Mouse (Mus musculus) limb, embryonic 12.5 days (tissue): ENCODE data around the gene Ulk2. TPM values are rescaled to one million over a fixed set of nuclear protein-coding genes. Genes with fewer than 3 reads are reported as not detected.

Experiments used
- ATAC-seq: fragments of 200-750 bp; cut with Nextera tagmentation; 2 replicates; pipeline ENCODE4 v1.8.0; 2017; ENCODE audit warnings: low read depth, moderate TSS enrichment; ENCODE audit not compliant: insufficient number of reproducible peaks, insufficient read depth, low FRiP score, low TSS enrichment
- H3K27ac ChIP-seq: fragments of 300-500 bp; sonication (generic); 2 replicates; pipeline ENCODE4 v1.5.1; 2016; ENCODE audit warnings: mild to moderate bottlenecking, moderate library complexity
- H3K27me3 ChIP-seq: fragments of 300-500 bp; sonication (generic); 2 replicates; pipeline ENCODE4 v1.6.1; 2016; ENCODE audit warnings: mild to moderate bottlenecking, moderate library complexity
- H3K36me3 ChIP-seq: fragments of 300-500 bp; sonication (generic); 2 replicates; pipeline ENCODE4 v1.6.1; 2016; ENCODE audit warnings: mild to moderate bottlenecking, moderate library complexity
- H3K4me1 ChIP-seq: fragments of 300-500 bp; sonication (generic); replicated peaks from 2 replicates; pipeline ENCODE4 v1.6.1; 2016
- H3K4me2 ChIP-seq: fragments of 300-500 bp; sonication (generic); 2 replicates; pipeline ENCODE4 v1.6.1; 2016; ENCODE audit warnings: mild to moderate bottlenecking, moderate library complexity
- H3K4me3 ChIP-seq: fragments of 300-500 bp; sonication (generic); replicated peaks from 2 replicates; pipeline ENCODE4 v1.5.1; 2016; ENCODE audit warnings: mild to moderate bottlenecking
- H3K9ac ChIP-seq: fragments of 300-500 bp; sonication (generic); replicated peaks from 2 replicates; pipeline ENCODE4 v1.6.1; 2016; ENCODE audit warnings: mild to moderate bottlenecking, moderate library complexity
- H3K9me3 ChIP-seq: fragments of 300-500 bp; sonication (generic); 2 replicates; pipeline ENCODE4 v1.6.1; 2016; ENCODE audit warnings: mild to moderate bottlenecking, moderate library complexity
- WGBS: fragments of 180-500 bp; shearing (Covaris S2); methylation state at CpG from one replicate; pipeline ENCODE4 v1.1.7; 2016; 5-methylcytosine and 5-hydroxymethylcytosine counted together
- polyA plus RNA-seq: library from polyadenylated mRNA; unstranded; fragments of >200 nt; fragmentation: Nextera tagmentation; extraction: Ambion mirVana; gene quantifications from 2 replicates; pipeline ENCODE4 v1.2.1, GENCODE M21; 2016

Ulk2 gene
- polyA plus RNA-seq = 19.7 and 21.5 TPM in 2 replicates

- Histone ChIP-seq H3K27ac (peak within 1 kb of the TSS; percentile 93), H3K9ac (peak within 1 kb of the TSS; percentile 95), H3K4me1 (no peaks in the 10 kb centered on the region), H3K4me2 (peak within 1 kb of the TSS; percentile 82), H3K4me3 (peak within 1 kb of the TSS; percentile 97), H3K27me3 (no peaks in the 10 kb centered on the region), H3K36me3 (peaks cover 5% of the 10 kb centered on the region; the same call in 1 of the 2 replicates), H3K9me3 (no peaks in the 10 kb centered on the region)
- under 1% methylated on average over 58 of the region's 58 CpGs for WGBS
- ATAC-seq = peak; percentile 84
These were observed at the start of gene Ulk2 for GRCm38 (mm10) chr11:61854988-61855411. Gene Ulk2, minus strand, starts transcription at chr11:61855073.

- Histone ChIP-seq H3K4me2 (no peak overlapping the region), H3K9ac (no peak overlapping the region), H3K4me3 (no peak overlapping the region), H3K36me3 (peaks cover 59% of the 10 kb centered on the region), H3K4me1 (no peaks in the 10 kb centered on the region), H3K27ac (no peak overlapping the region), H3K27me3 (no peaks in the 10 kb centered on the region), H3K9me3 (no peaks in the 10 kb centered on the region)
- no peak for ATAC-seq
- WGBS = 82% methylated on average over 5 of the region's 5 CpGs
These were observed 27.3 kb upstream of the Ulk2 start for GRCm38 (mm10) chr11:61882183-61882582.

GRCm38 (mm10) chr11:61879921-61880320, 25.0 kb upstream of the Ulk2 start:
- peaks cover 68% of the 10 kb centered on the region for H3K36me3 ChIP-seq
- H3K4me1 ChIP-seq = no peaks in the 10 kb centered on the region
- no peak for ATAC-seq

GRCm38 (mm10) chr11:61871881-61872280, 17.0 kb upstream of the Ulk2 start:
- H3K36me3 ChIP-seq = peaks cover 85% of the 10 kb centered on the region
- H3K4me3 ChIP-seq = no peak overlapping the region
- WGBS = 91% methylated on average over 5 of the region's 5 CpGs
- no peak overlapping the region for H3K9ac ChIP-seq
- H3K27ac ChIP-seq = no peak overlapping the region
- no peaks in the 10 kb centered on the region for H3K27me3 ChIP-seq
- no peak overlapping the region for H3K4me2 ChIP-seq
- no peaks in the 10 kb centered on the region for H3K9me3 ChIP-seq
- H3K4me1 ChIP-seq = no peaks in the 10 kb centered on the region
- no peak for ATAC-seq

More at GRCm38 (mm10) chr11:61879921-61880320, 25.0 kb upstream of the Ulk2 start:
- no peak overlapping the region for H3K27ac ChIP-seq
- H3K9ac ChIP-seq = no peak overlapping the region
- H3K4me2 ChIP-seq = no peak overlapping the region
- H3K4me3 ChIP-seq = no peak overlapping the region
- H3K9me3 ChIP-seq = no peaks in the 10 kb centered on the region
- no peaks in the 10 kb centered on the region for H3K27me3 ChIP-seq

GRCm38 (mm10) chr11:61866856-61867255, 12.0 kb upstream of the Ulk2 start:
- Histone ChIP-seq H3K9me3 (no peaks in the 10 kb centered on the region), H3K9ac (no peak overlapping the region), H3K27ac (no peak overlapping the region), H3K27me3 (no peaks in the 10 kb centered on the region), H3K36me3 (peaks cover 40% of the 10 kb centered on the region), H3K4me1 (no peaks in the 10 kb centered on the region), H3K4me3 (no peak overlapping the region), H3K4me2 (no peak overlapping the region)
- no peak for ATAC-seq

- Histone ChIP-seq H3K9me3 (no peaks in the 10 kb centered on the region), H3K4me2 (no peak overlapping the region), H3K27ac (no peak overlapping the region), H3K9ac (no peak overlapping the region), H3K4me1 (no peaks in the 10 kb centered on the region), H3K27me3 (no peaks in the 10 kb centered on the region), H3K36me3 (no peaks in the 10 kb centered on the region), H3K4me3 (no peak overlapping the region)
- 80% methylated on average over 6 of the region's 6 CpGs for WGBS
- ATAC-seq = no peak
These were observed 7.1 kb upstream of the Ulk2 start for GRCm38 (mm10) chr11:61861781-61862547.

- Histone ChIP-seq H3K4me2 (no peak overlapping the region), H3K9me3 (no peaks in the 10 kb centered on the region), H3K36me3 (no peaks in the 10 kb centered on the region), H3K27ac (no peak overlapping the region), H3K4me3 (no peak overlapping the region), H3K9ac (no peak overlapping the region), H3K4me1 (no peaks in the 10 kb centered on the region), H3K27me3 (no peaks in the 10 kb centered on the region)
- WGBS = 79% methylated on average over 1 of the region's 1 CpGs
- no peak for ATAC-seq
These were observed 4.4 kb upstream of the Ulk2 start for GRCm38 (mm10) chr11:61859316-61859715.

- peak overlapping the region; percentile 95; the same call in 1 of the 2 replicates for H3K9ac ChIP-seq
- H3K27ac ChIP-seq = 0 out of 2 replicates have a peak overlapping the region, but pooled peaks have one; percentile 93
- H3K36me3 ChIP-seq = peaks cover 2% of the 10 kb centered on the region; the same call in 1 of the 2 replicates
- 48% methylated on average over 6 of the region's 6 CpGs for WGBS
- H3K4me2 ChIP-seq = peak overlapping the region; percentile 82
- no peaks in the 10 kb centered on the region for H3K4me1 ChIP-seq
- no peaks in the 10 kb centered on the region for H3K9me3 ChIP-seq
- H3K27me3 ChIP-seq = no peaks in the 10 kb centered on the region
- no peak for ATAC-seq
- H3K4me3 ChIP-seq = peak overlapping the region; percentile 97
These were observed 666 bp upstream of the Ulk2 start for GRCm38 (mm10) chr11:61855539-61855938.

GRCm38 (mm10) chr11:61854211-61854987, 474 bp downstream of the Ulk2 start:
- H3K36me3 ChIP-seq = peaks cover 9% of the 10 kb centered on the region; the same call in 1 of the 2 replicates
- H3K9ac ChIP-seq = peak overlapping the region; percentile 95
- WGBS = under 1% methylated on average over 87 of the region's 87 CpGs
- H3K27ac ChIP-seq = peak overlapping the region; percentile 93
- no peaks in the 10 kb centered on the region for H3K9me3 ChIP-seq
- no peaks in the 10 kb centered on the region for H3K27me3 ChIP-seq
- peak; percentile 74 for ATAC-seq
- H3K4me1 ChIP-seq = no peaks in the 10 kb centered on the region
- H3K4me2 ChIP-seq = peak overlapping the region; percentile 82
- peak overlapping the region; percentile 97 for H3K4me3 ChIP-seq

DNA sequence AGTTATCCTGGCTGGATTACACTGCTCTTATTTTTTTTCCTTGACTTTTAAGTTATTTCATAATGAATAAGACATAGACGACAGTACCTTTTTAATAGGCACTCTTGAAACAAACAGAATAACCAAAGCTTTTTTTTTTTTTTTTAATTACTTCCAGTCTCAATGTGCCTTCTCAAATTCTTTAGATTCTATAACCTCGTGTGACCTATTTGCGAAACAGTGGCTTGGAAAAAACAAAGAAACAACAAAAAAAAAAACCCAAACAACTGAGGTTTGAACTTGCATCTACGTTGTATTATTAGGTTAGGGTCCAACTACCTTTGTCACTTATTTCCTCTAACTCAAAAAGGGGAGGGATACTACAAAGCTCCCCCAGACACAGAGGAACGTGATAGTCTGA, 1.2 kb downstream of the Ulk2 start:
- Histone ChIP-seq H3K4me2 (peak overlapping the region; percentile 82), H3K4me3 (peak overlapping the region; percentile 97), H3K36me3 (peaks cover 12% of the 10 kb centered on the region; the same call in 1 of the 2 replicates), H3K4me1 (no peaks in the 10 kb centered on the region), H3K9ac (peak overlapping the region; percentile 95), H3K9me3 (no peaks in the 10 kb centered on the region), H3K27ac (peak overlapping the region; percentile 93; the same call in 1 of the 2 replicates), H3K27me3 (no peaks in the 10 kb centered on the region)
- WGBS = 10% methylated on average over 5 of the region's 5 CpGs
- no peak for ATAC-seq

DNA sequence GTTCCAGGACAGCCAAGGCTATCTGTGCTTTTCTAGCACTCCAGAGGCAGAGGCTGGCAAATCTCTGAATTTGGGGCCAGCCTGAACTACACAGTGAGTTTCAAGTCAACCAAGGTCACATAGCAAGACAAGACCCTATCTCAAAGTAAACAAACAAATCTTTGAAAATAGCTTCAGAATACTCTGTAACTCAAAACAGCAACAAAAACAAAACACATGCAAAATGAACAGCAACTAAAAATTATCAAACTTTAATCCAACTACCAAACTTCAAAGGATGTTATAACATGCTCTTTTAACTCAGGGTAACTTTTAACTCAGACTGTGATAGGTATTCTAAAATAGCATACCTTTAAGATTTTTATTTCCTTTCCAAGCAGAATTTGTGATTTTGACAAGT, 2.0 kb downstream of the Ulk2 start:
- no peaks in the 10 kb centered on the region for H3K27me3 ChIP-seq
- no peak overlapping the region for H3K4me3 ChIP-seq
- H3K27ac ChIP-seq = no peak overlapping the region
- H3K4me2 ChIP-seq = no peak overlapping the region
- peaks cover 12% of the 10 kb centered on the region; the same call in 1 of the 2 replicates for H3K36me3 ChIP-seq
- H3K9me3 ChIP-seq = no peaks in the 10 kb centered on the region
- ATAC-seq = no peak
- H3K9ac ChIP-seq = no peak overlapping the region
- H3K4me1 ChIP-seq = no peaks in the 10 kb centered on the region
